Mouse (Mus musculus): Measurements from ENCODE around the gene Immp2l. TPM values are rescaled to one million over a fixed set of nuclear protein-coding genes. Genes with fewer than 3 reads are reported as not detected.
A peak's percentile ranks its signal among the peaks of the same experiment; 100 is the strongest.

Immp2l gene
- polyA plus RNA-seq, 1 experiment: 129 TPM

DNA sequence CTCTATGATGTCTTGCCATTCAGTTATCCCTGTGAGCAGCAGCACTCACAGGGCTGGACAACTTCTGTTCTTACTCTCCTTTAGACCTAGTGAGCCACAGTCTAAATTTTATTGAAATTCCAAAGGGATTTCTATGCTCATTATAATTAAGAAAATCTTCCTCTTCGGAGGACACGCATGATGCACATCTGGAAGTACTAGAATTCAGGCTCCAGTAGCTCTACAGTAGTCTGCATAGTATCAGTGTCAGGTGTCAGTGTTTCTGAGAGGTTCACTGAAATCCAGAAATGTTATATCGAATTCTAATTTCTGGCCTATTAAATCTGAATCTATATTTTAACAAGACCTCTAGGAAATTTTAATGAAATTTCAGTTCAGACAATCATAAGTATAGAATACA, 265.2 kb downstream of the Immp2l start:
- Histone ChIP-seq H3K4me1 (ENCODE audit: control insufficient read depth, insufficient read depth, insufficient read length, low read length) (no peaks in the 10 kb centered on the region), H3K27ac (replicated peaks; ENCODE audit: low read depth, low read length) (no peak overlapping the region), H3K4me3 (ENCODE audit: insufficient read depth, low read depth, low read length) (no peak overlapping the region)

- Histone ChIP-seq H3K4me1 (ENCODE audit: control insufficient read depth, insufficient read depth, insufficient read length, low read length) (peaks cover under 1% of the 10 kb centered on the region; the same call in 1 of the 2 replicates), H3K4me3 (ENCODE audit: insufficient read depth, low read depth, low read length) (no peak overlapping the region), H3K27ac (replicated peaks; ENCODE audit: low read depth, low read length) (no peak overlapping the region)
Measured at GRCm38 (mm10) chr12:41307015-41307414, 283.1 kb downstream of the Immp2l start.

DNA sequence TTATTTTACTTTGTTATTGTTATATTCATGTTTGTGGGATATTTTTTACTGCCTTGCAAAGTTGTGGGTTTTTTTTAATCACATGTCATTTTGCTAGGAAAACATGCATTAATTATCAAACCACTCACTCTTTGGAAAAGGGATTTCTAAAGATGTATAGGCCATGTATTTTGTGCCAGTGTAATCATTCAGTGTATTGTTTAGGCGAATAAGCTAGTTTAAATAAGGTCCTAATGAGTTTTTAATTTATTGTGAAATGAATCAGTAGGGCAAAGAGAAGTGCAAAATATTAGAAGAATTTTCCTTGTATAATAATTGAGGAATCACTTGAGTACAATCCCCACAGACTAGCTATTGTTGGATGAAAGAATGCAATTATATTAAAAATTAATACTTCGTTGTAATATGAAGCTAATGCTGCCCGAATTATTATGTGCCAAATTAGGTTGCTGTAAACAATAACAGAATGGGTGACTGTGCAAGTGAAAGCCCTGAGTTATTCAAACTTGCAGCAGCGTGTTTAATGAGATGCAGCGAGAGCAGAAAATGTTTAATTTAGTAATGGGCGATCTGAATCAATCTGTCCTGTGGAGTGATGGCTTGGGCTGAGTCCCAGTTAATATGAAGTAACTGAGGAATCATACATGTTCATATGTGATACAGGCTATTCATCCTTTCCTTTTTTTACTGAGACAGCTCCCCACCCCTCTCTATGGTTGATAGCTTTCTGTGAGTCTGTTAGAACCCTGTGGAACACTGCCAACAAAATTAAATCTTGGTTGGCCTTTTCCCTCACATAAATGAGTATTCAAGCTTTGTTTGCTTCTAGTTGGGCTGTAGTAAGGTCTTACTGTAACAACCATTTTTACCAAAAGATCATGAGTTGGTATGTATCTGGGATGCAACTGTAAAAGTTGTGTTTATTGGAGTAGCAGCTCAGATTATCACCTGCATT, 285.1 kb downstream of the Immp2l start:
- Histone ChIP-seq H3K4me1 (ENCODE audit: control insufficient read depth, insufficient read depth, insufficient read length, low read length) (peaks cover 4% of the 10 kb centered on the region; the same call in 1 of the 2 replicates), H3K4me3 (ENCODE audit: insufficient read depth, low read depth, low read length) (no peak overlapping the region), H3K27ac (replicated peaks; ENCODE audit: low read depth, low read length) (no peak overlapping the region)

- Histone ChIP-seq H3K27ac (replicated peaks; ENCODE audit: low read depth, low read length) (peak overlapping the region; percentile 21; the same call in 1 of the 2 replicates), H3K4me1 (ENCODE audit: control insufficient read depth, insufficient read depth, insufficient read length, low read length) (peaks cover 8% of the 10 kb centered on the region; the same call in 1 of the 2 replicates), H3K4me3 (ENCODE audit: insufficient read depth, low read depth, low read length) (no peak overlapping the region)
Measured at GRCm38 (mm10) chr12:41313391-41313790, 289.5 kb downstream of the Immp2l start.

- Histone ChIP-seq H3K4me3 (ENCODE audit: insufficient read depth, low read depth, low read length) (no peak overlapping the region), H3K27ac (replicated peaks; ENCODE audit: low read depth, low read length) (no peak overlapping the region), H3K4me1 (ENCODE audit: control insufficient read depth, insufficient read depth, insufficient read length, low read length) (peaks cover 8% of the 10 kb centered on the region; the same call in 1 of the 2 replicates)
Measured at GRCm38 (mm10) chr12:41314811-41315461, 291.0 kb downstream of the Immp2l start.

DNA sequence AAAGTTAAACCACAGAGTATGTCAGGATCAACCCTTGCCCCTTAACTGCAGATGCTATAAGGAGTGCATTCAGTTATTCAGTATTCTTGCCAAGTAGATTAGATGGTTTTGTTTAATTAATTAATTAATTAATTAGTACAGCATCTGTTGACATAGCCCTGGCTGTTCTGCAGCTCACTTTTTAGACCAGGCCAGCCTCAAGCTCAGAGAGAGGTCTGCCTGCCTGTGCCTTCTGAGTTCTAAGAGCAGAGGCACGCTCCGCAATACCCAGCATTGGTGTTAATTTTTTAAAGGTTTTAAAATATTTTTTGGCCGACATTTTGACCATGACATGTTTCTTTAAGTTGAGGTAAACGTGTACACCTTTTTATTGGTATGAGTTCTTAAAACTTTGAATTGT, 292.0 kb downstream of the Immp2l start:
- H3K4me3 ChIP-seq (ENCODE audit: insufficient read depth, low read depth, low read length): no peak overlapping the region
- H3K27ac ChIP-seq (replicated peaks; ENCODE audit: low read depth, low read length): no peak overlapping the region
- H3K4me1 ChIP-seq (ENCODE audit: control insufficient read depth, insufficient read depth, insufficient read length, low read length): peaks cover 8% of the 10 kb centered on the region; the same call in 1 of the 2 replicates

DNA sequence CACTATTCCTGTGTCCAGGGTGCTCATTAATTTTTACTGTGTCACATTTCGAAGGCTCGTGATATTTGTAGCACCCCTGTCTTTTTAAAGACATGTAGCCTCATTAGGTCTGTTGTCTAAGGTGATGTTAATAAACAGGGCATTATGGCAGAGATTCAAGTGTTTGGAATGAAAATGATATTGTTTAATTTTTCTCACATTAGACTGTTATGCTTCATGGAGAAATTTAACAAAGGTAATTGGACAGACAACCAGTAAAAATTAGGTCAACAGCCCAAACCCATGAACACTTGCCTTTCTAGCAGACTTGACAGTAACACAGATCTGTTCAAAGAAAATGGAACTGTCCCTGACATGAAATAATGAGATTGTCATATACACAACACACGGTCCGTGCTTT, 292.5 kb downstream of the Immp2l start:
- H3K27ac ChIP-seq (replicated peaks; ENCODE audit: low read depth, low read length): no peak overlapping the region
- H3K4me1 ChIP-seq (ENCODE audit: control insufficient read depth, insufficient read depth, insufficient read length, low read length): peaks cover 8% of the 10 kb centered on the region; the same call in 1 of the 2 replicates
- no peak overlapping the region for H3K4me3 ChIP-seq (ENCODE audit: insufficient read depth, low read depth, low read length)

DNA sequence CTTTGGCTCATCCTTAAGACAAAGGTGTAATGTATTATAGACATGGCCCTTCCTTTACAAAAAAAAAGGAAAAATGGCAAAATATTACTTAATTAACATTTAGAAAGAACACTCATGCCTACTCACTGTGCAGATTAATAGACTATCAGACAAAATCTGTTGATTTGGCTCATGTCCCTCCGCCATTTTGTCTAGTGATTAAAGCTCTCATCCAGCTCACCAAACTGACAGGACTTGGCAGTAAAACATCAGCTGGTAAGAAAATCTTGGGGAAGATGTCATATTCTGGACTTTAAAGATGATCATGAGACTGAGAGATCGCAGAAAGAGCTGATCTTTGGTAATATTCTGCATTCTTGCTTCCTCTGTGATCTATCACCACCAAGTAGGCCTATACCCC, 293.5 kb downstream of the Immp2l start:
- no peak overlapping the region for H3K4me3 ChIP-seq (ENCODE audit: insufficient read depth, low read depth, low read length)
- peaks cover 4% of the 10 kb centered on the region; the same call in 1 of the 2 replicates for H3K4me1 ChIP-seq (ENCODE audit: control insufficient read depth, insufficient read depth, insufficient read length, low read length)
- H3K27ac ChIP-seq (replicated peaks; ENCODE audit: low read depth, low read length): no peak overlapping the region

DNA sequence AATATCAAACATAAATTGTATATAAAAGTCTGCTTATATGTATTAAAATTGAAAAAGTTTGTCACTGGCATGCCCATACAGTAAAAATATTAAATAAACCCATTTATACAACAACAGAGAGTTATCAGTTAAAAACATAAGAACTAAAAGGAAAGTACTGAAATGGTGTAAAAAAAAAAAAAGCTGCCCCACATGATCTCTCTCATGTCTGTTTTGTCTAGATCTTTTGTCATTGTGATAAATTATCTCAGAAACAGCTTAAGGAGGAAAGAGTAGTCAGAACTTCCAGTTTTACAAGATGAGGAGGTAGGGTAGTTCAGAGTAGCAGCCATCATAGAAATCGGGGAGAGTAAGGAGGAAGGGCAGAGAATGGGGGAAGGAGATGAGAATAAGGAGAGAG, 298.1 kb downstream of the Immp2l start:
- no peaks in the 10 kb centered on the region for H3K4me1 ChIP-seq (ENCODE audit: control insufficient read depth, insufficient read depth, insufficient read length, low read length)
- no peak overlapping the region for H3K4me3 ChIP-seq (ENCODE audit: insufficient read depth, low read depth, low read length)
- H3K27ac ChIP-seq (replicated peaks; ENCODE audit: low read depth, low read length): no peak overlapping the region

GRCm38 (mm10) chr12:41324418-41324817, 300.5 kb downstream of the Immp2l start:
- Histone ChIP-seq H3K27ac (replicated peaks; ENCODE audit: low read depth, low read length) (no peak overlapping the region), H3K4me1 (ENCODE audit: control insufficient read depth, insufficient read depth, insufficient read length, low read length) (no peaks in the 10 kb centered on the region), H3K4me3 (ENCODE audit: insufficient read depth, low read depth, low read length) (no peak overlapping the region)

DNA sequence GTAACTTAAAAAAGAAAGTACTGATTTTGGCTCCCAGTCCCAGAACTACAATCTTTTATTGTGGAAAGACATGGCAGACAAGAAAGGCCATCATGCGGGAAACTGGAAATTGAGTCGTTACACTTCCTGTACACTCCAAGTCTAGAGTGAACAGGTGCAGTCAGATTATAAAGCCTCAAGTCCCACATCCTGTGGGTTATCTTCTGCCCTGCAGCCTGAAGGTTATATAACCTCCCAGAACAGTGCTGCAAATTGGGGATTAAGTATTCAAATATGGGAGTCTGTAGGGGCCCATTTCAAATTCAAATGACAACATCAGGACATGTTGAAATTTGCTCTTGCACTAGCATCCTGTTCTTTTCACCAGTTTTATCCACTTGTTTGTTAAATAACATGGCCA, 301.9 kb downstream of the Immp2l start:
- H3K27ac ChIP-seq (replicated peaks; ENCODE audit: low read depth, low read length): no peak overlapping the region
- H3K4me1 ChIP-seq (ENCODE audit: control insufficient read depth, insufficient read depth, insufficient read length, low read length): no peaks in the 10 kb centered on the region
- no peak overlapping the region for H3K4me3 ChIP-seq (ENCODE audit: insufficient read depth, low read depth, low read length)

DNA sequence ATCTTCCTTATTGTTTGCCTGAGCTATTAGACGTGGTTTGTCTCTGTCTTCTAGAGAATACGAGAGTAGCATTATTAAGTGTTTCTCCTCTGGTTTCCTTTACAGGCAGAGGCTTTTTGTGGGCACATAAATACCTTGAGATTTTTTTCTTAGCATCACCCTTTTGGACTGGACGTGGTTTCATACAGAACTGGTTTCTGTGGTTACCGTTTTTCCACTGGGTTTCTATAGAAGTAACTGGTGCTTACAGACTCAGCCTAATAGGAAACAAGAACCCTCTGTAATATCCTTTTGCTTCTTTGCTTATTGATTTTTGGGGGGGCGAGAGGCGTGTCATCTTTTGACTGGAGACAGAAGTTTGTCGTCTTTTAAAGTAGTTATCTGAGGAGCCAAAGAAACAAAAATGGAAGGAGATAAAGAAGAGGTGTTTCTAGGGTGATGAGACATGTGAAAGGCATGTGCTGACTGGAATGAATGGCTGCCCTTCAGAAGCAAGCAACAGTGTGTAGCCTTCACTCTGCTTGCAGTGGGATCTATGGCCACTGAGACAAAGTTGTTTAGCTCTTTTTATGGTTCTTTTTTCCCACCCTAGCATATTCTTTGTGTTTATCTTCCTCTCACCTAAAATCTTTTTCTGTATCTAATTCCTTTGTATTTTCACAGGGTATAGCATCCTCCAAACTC, 307.2 kb downstream of the Immp2l start:
- Histone ChIP-seq H3K27ac (replicated peaks; ENCODE audit: low read depth, low read length) (no peak overlapping the region), H3K4me1 (ENCODE audit: control insufficient read depth, insufficient read depth, insufficient read length, low read length) (no peaks in the 10 kb centered on the region), H3K4me3 (ENCODE audit: insufficient read depth, low read depth, low read length) (no peak overlapping the region)

DNA sequence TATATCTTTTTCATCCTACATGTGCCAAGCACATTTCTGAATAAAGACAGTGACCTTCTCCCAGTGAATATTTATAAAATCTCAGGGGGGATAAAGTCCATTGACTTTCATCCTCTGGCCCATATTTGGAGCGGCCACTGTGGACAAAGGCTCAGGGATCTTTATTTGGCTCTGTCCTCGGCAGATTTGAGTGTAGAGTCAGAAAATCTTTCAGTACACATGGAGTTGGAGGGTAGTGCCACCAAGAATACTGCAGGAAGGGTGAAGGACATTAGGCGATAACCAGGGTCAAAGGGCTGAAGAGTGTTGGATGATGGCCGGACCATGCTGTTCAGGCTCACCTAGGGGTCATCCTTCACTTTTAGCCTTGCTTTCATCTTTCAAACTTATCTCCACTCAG, 321.7 kb downstream of the Immp2l start:
- Histone ChIP-seq H3K27ac (replicated peaks; ENCODE audit: low read depth, low read length) (no peak overlapping the region), H3K4me1 (ENCODE audit: control insufficient read depth, insufficient read depth, insufficient read length, low read length) (no peaks in the 10 kb centered on the region), H3K4me3 (ENCODE audit: insufficient read depth, low read depth, low read length) (no peak overlapping the region)

DNA sequence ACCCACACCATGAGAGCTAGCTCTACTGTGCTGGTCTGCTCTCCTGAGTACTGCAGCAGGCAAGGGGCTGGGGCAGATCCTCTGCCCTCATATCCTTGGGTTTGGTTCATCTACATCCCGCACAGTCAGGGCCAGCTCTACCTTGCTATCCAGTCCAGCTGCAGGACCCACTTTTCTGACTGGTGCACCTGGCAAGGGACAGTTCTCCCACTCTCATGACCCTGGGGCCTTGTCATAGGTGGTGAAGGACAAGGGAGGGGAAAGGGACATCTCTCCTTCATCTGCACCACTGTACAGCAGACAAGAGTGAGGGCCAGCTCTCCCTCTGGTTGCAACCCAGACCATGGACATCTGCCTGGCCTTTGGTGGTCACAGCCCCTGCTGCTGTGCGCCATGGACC, 323.6 kb downstream of the Immp2l start:
- no peak overlapping the region for H3K4me3 ChIP-seq (ENCODE audit: insufficient read depth, low read depth, low read length)

GRCm38 (mm10) chr12:41349386-41349785, 325.5 kb downstream of the Immp2l start:
- H3K27ac ChIP-seq (replicated peaks; ENCODE audit: low read depth, low read length): no peak overlapping the region
- no peak overlapping the region for H3K4me3 ChIP-seq (ENCODE audit: insufficient read depth, low read depth, low read length)
- no peaks in the 10 kb centered on the region for H3K4me1 ChIP-seq (ENCODE audit: control insufficient read depth, insufficient read depth, insufficient read length, low read length)

More for the DNA sequence above, 323.6 kb downstream of the Immp2l start:
- Histone ChIP-seq H3K4me1 (ENCODE audit: control insufficient read depth, insufficient read depth, insufficient read length, low read length) (no peaks in the 10 kb centered on the region), H3K27ac (replicated peaks; ENCODE audit: low read depth, low read length) (no peak overlapping the region)

All from brown adipose tissue, adult 24 weeks (tissue).